Mouse (Mus musculus): ENCODE data around the gene Prox2.

- TF ChIP-seq CTCF (conservative IDR thresholded peaks at IDR 0.05; ENCODE audit: low read length) (no peak), NANOG (IDR thresholded peaks at IDR 0.05; ENCODE audit: borderline replicate concordance, low read length) (no peak)
These were observed 35.1 kb upstream of the Prox2 start for GRCm38 (mm10) chr12:85145630-85146029.
